Mouse (Mus musculus) hindbrain, embryonic 12.5 days (tissue): Measurements from ENCODE around the gene Cyp2c70. TPM values are rescaled to one million over a fixed set of nuclear protein-coding genes. Genes with fewer than 3 reads are reported as not detected.
"Not testable (repeated sequence)": the region's sequence is repeated elsewhere in the genome, so short reads cannot be mapped to it uniquely, and the experiment has no call there.

Source experiments
- ATAC-seq: fragments of 200-750 bp; cut with Nextera tagmentation; 2 replicates; pipeline ENCODE4 v1.8.0; 2017; ENCODE audit warnings: moderate TSS enrichment; ENCODE audit not compliant: low FRiP score
- H3K27ac ChIP-seq: fragments of 300-500 bp; sonication (generic); 2 replicates; pipeline ENCODE4 v1.5.1; 2016; ENCODE audit warnings: mild to moderate bottlenecking
- H3K27me3 ChIP-seq: fragments of 300-500 bp; sonication (generic); 2 replicates; pipeline ENCODE4 v1.6.1; 2016; ENCODE audit warnings: mild to moderate bottlenecking
- H3K36me3 ChIP-seq: fragments of 300-500 bp; sonication (generic); 2 replicates; pipeline ENCODE4 v1.6.1; 2016; ENCODE audit warnings: mild to moderate bottlenecking
- H3K4me1 ChIP-seq: fragments of 300-500 bp; sonication (generic); 2 replicates; pipeline ENCODE4 v1.6.1; 2016
- H3K4me2 ChIP-seq: fragments of 300-500 bp; sonication (generic); replicated peaks from 2 replicates; pipeline ENCODE4 v1.6.1; 2016; ENCODE audit warnings: mild to moderate bottlenecking
- H3K4me3 ChIP-seq: fragments of 300-500 bp; sonication (generic); 2 replicates; pipeline ENCODE4 v1.5.1; 2016; ENCODE audit warnings: mild to moderate bottlenecking
- H3K9ac ChIP-seq: fragments of 300-500 bp; sonication (generic); 2 replicates; pipeline ENCODE4 v1.6.1; 2016; ENCODE audit warnings: mild to moderate bottlenecking, moderate library complexity
- H3K9me3 ChIP-seq: fragments of 300-500 bp; sonication (generic); replicated peaks from 2 replicates; pipeline ENCODE4 v1.6.1; 2016; ENCODE audit warnings: mild to moderate bottlenecking
- WGBS: fragments of 180-500 bp; shearing (Covaris S2); methylation state at CpG from one replicate; pipeline ENCODE4 v1.1.7; 2016; 5-methylcytosine and 5-hydroxymethylcytosine counted together
- polyA plus RNA-seq: library from polyadenylated mRNA; unstranded; fragments of >200 nt; fragmentation: Nextera tagmentation; extraction: Ambion mirVana; gene quantifications from 2 replicates; pipeline ENCODE4 v1.2.1, GENCODE M21; 2016

The Cyp2c70 gene
- polyA plus RNA-seq, result not detected in 2 replicates

DNA sequence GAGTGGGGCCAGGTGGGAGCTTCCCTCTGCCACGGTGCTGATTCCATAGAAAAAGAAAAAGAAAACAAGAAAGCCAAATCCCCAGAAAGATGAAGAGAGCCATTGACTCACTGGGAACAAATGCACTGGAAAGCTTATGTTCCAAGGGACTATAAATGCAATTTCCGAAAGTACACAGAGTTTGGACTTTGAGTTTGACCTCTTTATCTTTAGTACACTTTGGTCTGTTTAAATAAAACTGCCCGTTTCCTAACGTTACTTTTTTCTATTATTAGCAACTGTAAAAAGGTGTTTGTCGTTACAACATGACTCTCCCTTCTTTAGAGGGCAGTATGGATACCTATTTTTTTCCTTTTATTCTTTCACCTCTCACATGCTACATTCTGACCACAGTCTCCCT is at the start of gene Cyp2c70:
Cyp2c70 (minus strand) TSS at position 174 of the 400 bp plus-strand sequence.
- Histone ChIP-seq H3K27ac (no peak within 1 kb of the TSS), H3K36me3 (no peaks in the 10 kb centered on the region), H3K4me1 (no peaks in the 10 kb centered on the region), H3K9ac (no peak within 1 kb of the TSS), H3K4me2 (no peak within 1 kb of the TSS), H3K9me3 (no peaks in the 10 kb centered on the region), H3K4me3 (no peak within 1 kb of the TSS), H3K27me3 (no peaks in the 10 kb centered on the region)
- no peak for ATAC-seq
- WGBS, result 83% methylated on average over 5 of the region's 5 CpGs

DNA sequence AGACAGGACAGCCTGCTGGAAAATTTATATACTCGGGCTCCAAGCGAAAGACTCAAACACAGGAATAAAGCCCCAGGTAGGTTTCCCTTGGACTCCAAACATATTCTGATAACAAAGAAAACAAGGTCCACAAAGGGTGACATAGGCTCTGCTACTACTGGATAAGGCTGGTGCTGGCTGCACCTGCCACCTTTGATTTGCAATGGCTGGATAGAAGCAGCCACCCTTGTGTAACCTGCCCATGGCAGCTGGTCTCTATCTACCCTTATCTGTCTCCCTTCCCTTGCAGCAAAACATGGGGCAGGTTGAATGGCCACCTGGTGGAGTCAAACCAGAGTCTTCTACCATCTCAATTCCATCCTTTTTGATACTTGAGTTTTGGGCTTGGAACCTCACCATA is 45.4 kb upstream of the Cyp2c70 start:
- WGBS, result 92% methylated on average over 2 of the region's 2 CpGs
- Histone ChIP-seq H3K27ac (no peak overlapping the region), H3K4me2 (no peak overlapping the region), H3K27me3 (no peaks in the 10 kb centered on the region), H3K9ac (no peak overlapping the region), H3K4me1 (no peaks in the 10 kb centered on the region), H3K4me3 (no peak overlapping the region), H3K9me3 (no peaks in the 10 kb centered on the region), H3K36me3 (no peaks in the 10 kb centered on the region)
- ATAC-seq, result no peak

DNA sequence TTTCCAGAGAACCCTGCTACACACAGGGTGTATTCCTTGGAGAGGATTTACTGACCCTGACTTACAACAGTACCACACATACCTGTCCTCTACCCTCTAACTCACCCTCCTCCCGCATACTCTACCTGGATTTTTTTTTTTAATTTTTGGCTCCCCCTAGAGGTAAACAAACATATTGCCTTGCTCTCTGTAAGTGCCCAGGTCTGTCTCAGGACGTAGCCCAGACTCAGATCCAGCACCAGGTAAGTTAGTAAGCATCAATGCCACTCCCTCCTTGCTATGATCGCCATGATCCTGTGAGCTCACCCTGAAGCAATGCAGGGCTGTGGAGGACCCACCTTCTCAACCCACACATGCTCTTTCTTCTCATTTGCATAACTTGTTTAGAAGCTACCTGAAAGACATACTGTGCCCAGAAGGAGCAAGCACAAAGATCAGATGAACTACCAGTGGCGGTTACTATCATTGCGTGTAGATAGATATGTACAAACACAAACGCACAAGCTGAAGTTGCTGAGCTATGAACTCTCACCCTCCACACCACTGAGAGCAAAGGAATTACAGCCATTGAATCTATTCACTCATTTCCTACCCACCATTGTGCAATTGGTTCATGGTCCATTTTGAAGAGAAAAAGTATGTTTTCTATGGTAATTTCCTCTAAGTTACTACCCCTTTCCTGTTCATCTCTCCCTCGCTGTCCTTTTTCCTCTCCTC is 44.9 kb upstream of the Cyp2c70 start:
- Histone ChIP-seq H3K9ac (no peak overlapping the region), H3K4me2 (no peak overlapping the region), H3K4me1 (no peaks in the 10 kb centered on the region), H3K27ac (no peak overlapping the region), H3K9me3 (no peaks in the 10 kb centered on the region), H3K27me3 (no peaks in the 10 kb centered on the region), H3K36me3 (no peaks in the 10 kb centered on the region), H3K4me3 (no peak overlapping the region)
- WGBS, result 75% methylated on average over 7 of the region's 7 CpGs
- no peak for ATAC-seq

DNA sequence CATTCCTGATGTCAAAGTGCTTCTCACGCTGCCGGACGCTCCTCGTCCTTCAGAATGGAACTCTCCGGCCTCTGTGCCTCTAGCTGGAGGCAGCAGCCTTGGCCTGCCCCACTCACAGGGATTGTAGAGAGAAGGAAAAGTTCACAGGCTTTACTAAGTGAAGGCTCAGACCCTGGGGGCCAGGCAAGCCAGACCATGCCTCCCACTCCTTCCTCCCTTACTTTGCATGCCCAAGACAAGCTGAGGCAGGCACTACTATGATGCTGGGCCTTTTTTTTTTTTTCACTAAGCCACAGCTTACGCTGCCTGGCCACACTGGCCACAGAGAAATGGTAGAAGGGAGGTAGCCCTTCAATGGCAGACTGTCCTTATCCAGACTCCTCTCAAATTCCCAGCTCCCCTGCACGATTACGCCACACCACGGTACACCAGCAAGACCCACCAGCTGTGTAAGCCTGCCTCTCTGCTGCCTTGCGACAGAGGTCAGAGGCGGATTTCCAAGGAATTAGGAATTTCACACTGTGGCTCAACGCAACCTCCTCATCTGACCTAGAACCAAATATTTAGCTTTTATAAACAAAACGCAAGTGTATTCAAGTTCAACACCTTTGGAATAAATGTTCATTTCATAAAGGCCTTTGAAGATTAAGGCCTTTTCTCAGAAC is 44.1 kb upstream of the Cyp2c70 start:
- H3K27ac ChIP-seq, result no peak overlapping the region
- H3K9ac ChIP-seq, result no peak overlapping the region
- WGBS, result 81% methylated on average over 13 of the region's 13 CpGs
- no peak for ATAC-seq
- H3K4me1 ChIP-seq, result no peaks in the 10 kb centered on the region
- H3K9me3 ChIP-seq, result no peaks in the 10 kb centered on the region
- no peak overlapping the region for H3K4me2 ChIP-seq
- no peak overlapping the region for H3K4me3 ChIP-seq
- no peaks in the 10 kb centered on the region for H3K36me3 ChIP-seq
- H3K27me3 ChIP-seq, result no peaks in the 10 kb centered on the region

DNA sequence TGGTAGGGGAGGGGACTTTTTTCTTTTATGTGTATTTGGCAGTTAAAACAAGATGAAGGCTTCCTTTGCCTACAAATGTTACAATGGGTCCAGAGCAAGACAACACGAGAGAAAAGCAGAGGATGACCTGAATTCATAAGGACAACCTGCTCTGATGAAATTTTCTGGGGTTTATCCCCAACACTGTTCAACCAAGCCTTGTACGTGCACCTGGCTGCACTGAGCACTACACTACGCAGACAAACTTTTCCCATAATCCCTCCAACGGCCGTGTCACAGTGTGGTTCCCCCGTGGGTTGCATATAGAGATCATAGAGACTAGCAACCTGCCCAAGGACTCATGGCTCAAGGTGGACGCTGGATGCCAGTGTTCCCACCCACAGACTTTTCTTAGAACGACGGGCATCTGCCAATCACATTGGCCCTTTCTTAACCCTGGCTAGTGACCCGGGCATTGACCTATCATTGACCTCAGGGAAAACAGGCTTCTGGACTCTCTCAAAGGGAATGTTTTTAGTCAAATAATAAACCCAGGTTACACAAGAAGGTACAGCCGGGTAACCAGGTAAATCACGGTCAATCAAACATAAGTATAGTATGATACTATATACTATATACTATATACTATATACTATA is 39.5 kb upstream of the Cyp2c70 start:
- Histone ChIP-seq H3K9me3 (no peaks in the 10 kb centered on the region), H3K4me3 (no peak overlapping the region), H3K4me2 (no peak overlapping the region), H3K27me3 (no peaks in the 10 kb centered on the region), H3K4me1 (no peaks in the 10 kb centered on the region), H3K9ac (no peak overlapping the region), H3K36me3 (no peaks in the 10 kb centered on the region), H3K27ac (no peak overlapping the region)
- ATAC-seq, result no peak
- 88% methylated on average over 12 of the region's 12 CpGs for WGBS

DNA sequence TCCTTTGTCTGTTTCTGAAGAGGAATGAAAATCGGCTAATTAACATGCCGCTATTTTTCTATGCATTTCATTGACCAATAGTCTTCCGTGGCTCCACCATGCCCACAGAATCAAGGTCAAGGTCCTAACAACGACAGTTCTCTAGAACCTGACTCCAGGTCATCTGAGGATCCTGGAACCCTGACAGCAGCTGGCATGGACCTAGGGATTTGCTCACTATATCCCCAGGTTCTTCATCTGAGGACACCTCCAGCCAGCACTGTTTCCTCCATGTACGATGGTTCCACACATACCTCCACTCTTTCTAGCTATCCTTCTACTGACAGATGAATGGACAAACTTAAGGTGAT is 38.6 kb upstream of the Cyp2c70 start:
- Histone ChIP-seq H3K9ac (no peak overlapping the region), H3K4me2 (no peak overlapping the region), H3K4me1 (no peaks in the 10 kb centered on the region), H3K4me3 (no peak overlapping the region), H3K27me3 (no peaks in the 10 kb centered on the region), H3K9me3 (no peaks in the 10 kb centered on the region), H3K36me3 (no peaks in the 10 kb centered on the region), H3K27ac (no peak overlapping the region)
- 63% methylated on average over 5 of the region's 5 CpGs for WGBS
- ATAC-seq, result no peak

DNA sequence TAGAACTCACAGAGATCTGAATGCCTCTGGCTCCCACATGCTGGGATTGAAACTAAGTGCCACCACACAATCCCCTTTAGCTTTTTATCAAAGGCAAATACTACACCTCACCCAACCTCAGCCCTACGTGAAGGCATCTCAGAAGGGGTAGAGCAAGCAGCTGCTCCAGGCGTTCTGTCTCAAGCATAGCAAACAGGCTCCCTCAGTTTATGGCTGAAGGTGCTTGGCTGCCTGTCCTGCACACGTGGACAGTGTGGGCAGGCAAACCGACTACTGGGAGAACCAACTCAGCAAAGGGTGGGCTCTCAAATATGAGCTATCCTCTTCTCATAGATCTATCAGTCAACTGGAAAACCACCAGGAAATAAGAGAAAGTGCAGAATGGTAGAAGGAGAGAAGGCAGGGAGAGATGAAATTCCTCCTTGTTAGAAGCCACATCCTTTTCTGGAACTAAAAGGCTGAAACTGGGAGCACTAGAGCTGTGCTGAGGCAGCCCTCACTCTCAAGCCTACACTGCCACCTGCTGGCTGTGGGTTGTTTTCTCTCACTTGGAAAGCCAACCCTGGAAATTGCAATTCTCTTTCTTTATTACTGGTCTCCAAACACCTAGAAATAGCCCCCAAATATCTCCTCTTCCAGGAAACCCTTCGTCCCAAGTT is 38.1 kb upstream of the Cyp2c70 start:
- Histone ChIP-seq H3K9ac (no peak overlapping the region), H3K4me1 (no peaks in the 10 kb centered on the region), H3K27ac (no peak overlapping the region), H3K4me3 (no peak overlapping the region), H3K27me3 (no peaks in the 10 kb centered on the region), H3K4me2 (no peak overlapping the region), H3K36me3 (no peaks in the 10 kb centered on the region), H3K9me3 (no peaks in the 10 kb centered on the region)
- peak; percentile 74 for ATAC-seq
- 76% methylated on average over 5 of the region's 5 CpGs for WGBS

DNA sequence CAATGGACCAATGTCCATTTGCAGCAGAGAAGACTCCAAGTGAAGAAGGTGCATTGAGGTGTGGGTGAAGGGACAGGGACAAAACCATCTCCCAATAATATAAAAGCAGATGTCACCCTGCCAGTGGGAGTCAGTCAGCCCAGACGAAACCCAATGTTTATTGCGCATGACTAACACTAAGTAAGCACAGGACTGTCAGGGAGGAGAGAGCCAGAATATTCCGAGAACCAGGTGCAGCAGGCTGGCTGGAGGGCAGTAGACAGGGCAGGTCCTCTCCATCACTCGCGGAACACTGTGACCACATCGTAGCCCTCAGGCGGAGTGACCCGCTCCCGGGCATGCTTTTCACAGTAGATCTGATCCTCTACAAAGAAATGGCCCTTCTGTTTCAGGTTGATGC is 35.2 kb upstream of the Cyp2c70 start:
- ATAC-seq, H3K9me3 ChIP-seq, H3K4me3 ChIP-seq, H3K4me1 ChIP-seq, H3K27me3 ChIP-seq, H3K36me3 ChIP-seq, H3K27ac ChIP-seq, H3K9ac ChIP-seq, H3K4me2 ChIP-seq: not testable (repeated sequence)
- 95% methylated on average over 9 of the region's 9 CpGs for WGBS

DNA sequence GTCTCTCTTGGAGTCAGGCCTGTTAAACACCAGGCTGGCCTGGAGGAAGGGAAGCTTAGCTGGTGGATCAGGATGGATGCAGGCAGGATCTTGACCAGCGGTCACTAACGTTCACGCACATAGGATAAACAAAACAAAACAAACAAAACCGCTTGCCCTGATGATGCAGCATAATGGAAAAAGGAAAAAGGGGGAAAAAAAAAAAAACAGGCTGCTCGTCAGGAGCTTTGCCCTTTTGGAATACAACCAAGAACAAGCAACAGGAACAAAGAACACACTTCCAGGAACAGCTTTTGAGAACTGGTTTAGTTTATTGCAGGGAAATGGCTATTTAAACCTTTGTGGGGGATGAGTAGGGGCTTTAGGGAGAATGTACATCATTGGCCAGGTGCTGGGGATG is 33.7 kb upstream of the Cyp2c70 start:
- Histone ChIP-seq H3K27ac (no peak overlapping the region), H3K9ac (no peak overlapping the region), H3K4me2 (no peak overlapping the region), H3K4me3 (no peak overlapping the region), H3K27me3 (no peaks in the 10 kb centered on the region), H3K36me3 (no peaks in the 10 kb centered on the region), H3K4me1 (no peaks in the 10 kb centered on the region), H3K9me3 (no peaks in the 10 kb centered on the region)
- ATAC-seq, result no peak
- WGBS, result 80% methylated on average over 5 of the region's 5 CpGs

DNA sequence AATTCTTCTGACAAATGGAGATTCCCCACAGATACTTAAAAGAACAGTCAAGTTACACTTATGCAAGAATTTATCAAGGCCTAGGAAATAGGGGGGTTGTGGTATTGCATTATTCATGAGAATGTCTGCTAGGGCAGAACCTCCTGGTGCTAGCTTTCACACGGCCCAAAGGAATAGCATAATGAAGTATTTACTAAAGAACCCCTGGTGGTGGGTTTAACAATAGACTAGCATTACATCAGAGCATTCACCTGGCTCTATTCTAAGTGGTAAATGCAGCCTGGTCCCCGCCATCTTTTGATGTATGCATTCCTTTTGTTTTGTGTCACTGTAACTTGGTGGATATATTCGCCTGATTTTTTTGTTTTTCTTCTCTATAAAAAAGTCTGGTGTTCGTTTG is 15.8 kb upstream of the Cyp2c70 start:
- 41% methylated on average over 4 of the region's 4 CpGs for WGBS
- not testable (repeated sequence) for ATAC-seq

DNA sequence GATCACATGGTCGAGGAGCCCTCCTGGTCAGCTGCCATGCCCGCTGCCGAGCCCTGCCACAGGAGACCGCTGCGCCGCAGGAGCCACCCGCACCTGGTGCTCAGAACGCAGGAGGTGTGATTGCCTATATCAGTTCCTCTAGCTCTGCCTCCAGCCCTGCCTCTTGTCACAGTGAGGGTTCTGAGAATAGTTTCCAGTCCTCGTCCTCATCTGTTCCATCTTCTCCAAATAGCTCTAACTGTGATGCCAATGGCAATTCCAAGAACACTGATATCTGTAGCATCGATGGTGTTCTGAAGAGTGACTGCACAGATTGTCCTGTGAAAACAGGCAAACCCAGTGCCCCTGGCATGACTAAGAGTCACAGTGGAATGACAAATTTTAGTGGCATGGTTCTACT is 3.5 kb upstream of the Cyp2c70 start:
- WGBS, result 96% methylated on average over 10 of the region's 10 CpGs
- Histone ChIP-seq H3K36me3 (no peaks in the 10 kb centered on the region), H3K9me3 (no peaks in the 10 kb centered on the region), H3K4me1 (no peaks in the 10 kb centered on the region), H3K27ac (no peak overlapping the region), H3K9ac (no peak overlapping the region), H3K27me3 (no peaks in the 10 kb centered on the region), H3K4me2 (no peak overlapping the region), H3K4me3 (no peak overlapping the region)
- ATAC-seq, result no peak

More for the DNA sequence above, 15.8 kb upstream of the Cyp2c70 start:
- H3K9ac ChIP-seq, H3K4me1 ChIP-seq, H3K36me3 ChIP-seq, H3K4me2 ChIP-seq, H3K4me3 ChIP-seq, H3K27ac ChIP-seq, H3K27me3 ChIP-seq, H3K9me3 ChIP-seq: not testable (repeated sequence)

DNA sequence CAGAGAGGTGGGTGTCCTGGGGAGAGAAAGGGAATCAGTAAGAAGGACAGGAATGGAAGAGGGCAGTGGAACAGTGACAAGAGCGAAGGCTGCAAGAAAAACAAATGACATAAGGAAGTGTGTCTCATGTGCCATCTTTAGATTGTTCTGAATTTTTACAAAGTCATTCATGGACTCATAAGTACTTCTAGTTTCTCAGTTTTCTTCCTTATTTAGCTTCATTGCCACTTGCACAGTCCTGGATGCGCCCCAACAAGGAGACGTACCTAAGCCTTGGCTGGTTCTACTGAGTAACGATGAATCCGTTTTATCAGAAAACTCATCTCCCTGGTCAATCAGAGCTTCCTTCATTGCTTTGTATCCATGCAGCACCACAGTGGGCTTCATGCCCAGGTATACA is 3.5 kb downstream of the Cyp2c70 start:
- no peaks in the 10 kb centered on the region for H3K4me1 ChIP-seq
- no peak overlapping the region for H3K4me3 ChIP-seq
- H3K36me3 ChIP-seq, result no peaks in the 10 kb centered on the region
- H3K9me3 ChIP-seq, result no peaks in the 10 kb centered on the region
- no peak for ATAC-seq
- H3K27ac ChIP-seq, result no peak overlapping the region
- WGBS, result 95% methylated on average over 5 of the region's 5 CpGs
- no peak overlapping the region for H3K4me2 ChIP-seq
- H3K27me3 ChIP-seq, result no peaks in the 10 kb centered on the region
- no peak overlapping the region for H3K9ac ChIP-seq
